Mouse (Mus musculus) inflammation-experienced regulatory T-cells, adult 6 months (primary cell): Measurements from ENCODE around the gene Gab1. TPM values are rescaled to one million over a fixed set of nuclear protein-coding genes. Genes with fewer than 3 reads are reported as not detected.

Source experiments
- ATAC-seq: one replicate; pipeline ENCODE4 v1.8.0; 2017
- polyA plus RNA-seq, 3 experiments: library from polyadenylated mRNA; unstranded; fragments of 100-300 nt; shearing (Covaris generic); gene quantifications; one replicate each; pipeline ENCODE4 v1.2.1; 2017

Gene Gab1
- polyA plus RNA-seq, 3 experiments from 2014 or later: not detected

GRCm38 (mm10) chr8:80739155-80739924, 141.0 kb downstream of the Gab1 start, which contains the start of gene Smarca5:
Gene Smarca5, minus strand, starts transcription at chr8:80739497.
- peak; percentile 89 for ATAC-seq

- peak; percentile 25 for ATAC-seq
These were observed 141.7 kb downstream of the Gab1 start for GRCm38 (mm10) chr8:80738388-80739154.

DNA sequence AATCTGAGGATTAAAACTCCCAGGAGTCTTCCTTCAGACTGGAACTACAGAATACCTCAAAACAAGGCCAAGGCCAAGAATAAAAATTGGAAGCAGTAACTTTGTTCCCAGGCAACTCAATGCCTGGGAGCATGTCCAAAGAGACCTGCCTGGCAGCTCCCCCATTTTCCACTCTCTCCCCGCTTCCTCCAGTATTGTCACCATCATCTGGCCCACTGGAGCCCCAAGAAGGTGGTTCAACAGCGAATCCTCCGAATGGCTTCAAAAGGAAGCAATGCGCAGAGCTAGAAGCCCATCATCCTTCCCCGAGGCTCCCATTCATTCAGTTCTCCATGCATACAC, 142.3 kb downstream of the Gab1 start:
- ATAC-seq: no peak

- ATAC-seq: no peak
These were observed 148.0 kb downstream of the Gab1 start for GRCm38 (mm10) chr8:80732326-80732725.

DNA sequence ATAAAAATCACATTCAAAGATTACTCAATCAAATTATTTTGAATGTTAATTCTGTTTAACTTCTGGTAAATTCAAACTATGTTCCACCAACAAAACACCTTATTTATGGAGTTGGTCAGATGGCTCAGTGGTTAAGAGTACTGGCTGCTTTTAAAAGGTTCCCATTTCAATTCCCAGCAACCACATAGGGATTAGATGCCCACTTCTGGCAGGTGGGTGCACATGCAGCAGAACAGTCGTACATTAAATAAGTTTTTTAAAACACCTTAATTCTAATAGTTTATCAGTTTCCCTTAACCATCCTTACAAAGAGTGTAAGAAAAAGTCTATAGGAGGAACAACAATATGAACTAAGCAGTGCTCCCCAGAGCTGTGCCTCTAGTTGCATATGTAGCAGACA, 165.9 kb downstream of the Gab1 start:
- ATAC-seq: no peak

Other genes starting within 250 kb of the Gab1 start
- 10 to 100 TPM; 28.9 to 32.8 (median 29.4) TPM for gene Smarca5, start 141.0 kb downstream of the Gab1 start, polyA plus RNA-seq
- gene Usp38, start 134.4 kb upstream of the Gab1 start, polyA plus RNA-seq: 10 to 100 TPM; 23.8 to 27.2 (median 25.2) TPM